Mouse (Mus musculus) monocyte, adult 5-6 weeks (primary cell): ENCODE measurements at regions not wholly inside any gene's neighbourhood (a gene's known extent, or its start where the extent isn't known, plus 50 kb on each side); places are given as distances from the start of the nearest gene placed in this dataset.
A peak's percentile ranks its signal among the peaks of the same experiment; 100 is the strongest.
"Not testable (repeated sequence)": the region's sequence is repeated elsewhere in the genome, so short reads cannot be mapped to it uniquely, and the experiment has no call there.

Source experiments
- ATAC-seq: fragments of 153-309, 156-312 bp; replicated peaks from 2 replicates; pipeline ENCODE4 v1.8.0; 2017; ENCODE audit warnings: mild to moderate bottlenecking; ENCODE audit not compliant: low TSS enrichment, insufficient number of reproducible peaks, severe bottlenecking, poor library complexity, low FRiP score

GRCm38 (mm10) chr10:120667678-120668031, 191.4 kb upstream of the Hmga2 start:
- not testable (repeated sequence) for ATAC-seq

- ATAC-seq: no peak
Observed at GRCm38 (mm10) chr10:120666985-120667677, 190.9 kb upstream of the Hmga2 start.

DNA sequence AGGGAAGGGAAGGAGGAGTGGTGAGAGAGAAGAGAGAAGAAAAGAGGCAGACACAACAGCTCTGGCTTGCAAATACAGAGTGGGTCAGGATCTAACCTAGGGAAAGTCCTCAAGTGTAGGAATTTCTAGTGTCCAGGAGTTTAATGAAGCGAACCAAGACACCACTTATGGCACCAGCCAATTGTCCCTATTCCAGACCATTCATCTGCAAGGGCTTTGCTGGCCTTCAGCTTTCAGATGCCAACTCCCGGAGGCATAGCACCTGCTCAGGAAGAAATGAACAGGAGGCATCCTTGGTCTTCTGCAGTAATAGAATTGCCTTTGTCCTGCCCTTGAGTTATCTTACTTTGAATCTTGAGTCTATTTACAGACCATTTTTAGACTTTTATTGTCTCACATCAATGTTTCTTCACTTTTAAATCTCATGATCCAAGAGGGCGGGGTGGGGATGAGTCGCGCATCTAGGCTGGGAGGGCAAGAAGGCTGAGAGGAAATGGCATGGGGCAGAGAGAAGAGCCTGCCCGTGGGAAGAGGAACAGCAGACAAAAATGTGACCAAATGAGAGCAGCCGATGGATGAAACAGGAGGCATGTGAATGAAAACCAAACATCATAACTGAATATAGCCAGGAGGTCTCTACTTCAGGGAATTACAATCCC, 190.1 kb upstream of the Hmga2 start:
- no peak for ATAC-seq

GRCm38 (mm10) chr10:120665670-120666069, 189.4 kb upstream of the Hmga2 start:
- ATAC-seq: peak; percentile 47; the same call in 1 of the 2 replicates

DNA sequence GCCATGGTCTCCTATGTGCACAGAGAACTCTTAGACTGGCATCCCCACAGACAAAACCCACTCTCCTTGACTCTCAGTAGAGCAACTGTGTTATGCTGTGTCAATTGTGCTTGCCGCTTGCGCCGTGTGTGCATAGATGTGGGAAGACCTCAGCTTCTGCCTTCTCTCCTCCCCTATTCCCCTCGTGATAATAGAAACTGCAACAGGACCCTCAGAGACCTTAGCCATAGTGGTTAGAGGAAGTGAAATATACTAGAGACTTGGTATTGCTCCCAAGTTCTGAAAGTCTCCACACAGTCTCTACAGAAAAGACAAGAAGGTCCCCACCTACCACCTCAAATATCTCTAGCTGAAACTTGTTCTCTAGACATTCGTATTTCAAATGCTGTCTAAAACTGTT, 188.2 kb upstream of the Hmga2 start:
- no peak for ATAC-seq

DNA sequence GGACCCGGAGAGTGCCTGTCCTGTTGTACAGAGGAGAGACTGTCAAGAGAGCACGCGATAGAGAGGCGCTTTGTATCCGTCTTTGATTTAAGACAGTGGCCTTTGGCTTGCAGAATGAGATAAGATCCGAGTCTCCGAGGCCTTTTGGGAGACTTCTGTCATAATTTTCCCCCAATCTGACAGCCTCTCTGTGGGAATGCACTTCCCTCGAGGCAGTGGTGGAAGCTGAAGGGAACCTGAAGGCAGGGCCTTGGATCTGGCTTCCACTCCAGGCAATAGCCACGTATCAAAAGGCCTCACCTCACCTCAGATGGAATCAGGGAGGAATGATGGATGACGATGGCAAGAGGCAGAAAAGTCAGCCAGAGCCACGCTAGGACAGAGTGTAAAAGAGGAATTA, 187.1 kb upstream of the Hmga2 start:
- ATAC-seq: no peak

DNA sequence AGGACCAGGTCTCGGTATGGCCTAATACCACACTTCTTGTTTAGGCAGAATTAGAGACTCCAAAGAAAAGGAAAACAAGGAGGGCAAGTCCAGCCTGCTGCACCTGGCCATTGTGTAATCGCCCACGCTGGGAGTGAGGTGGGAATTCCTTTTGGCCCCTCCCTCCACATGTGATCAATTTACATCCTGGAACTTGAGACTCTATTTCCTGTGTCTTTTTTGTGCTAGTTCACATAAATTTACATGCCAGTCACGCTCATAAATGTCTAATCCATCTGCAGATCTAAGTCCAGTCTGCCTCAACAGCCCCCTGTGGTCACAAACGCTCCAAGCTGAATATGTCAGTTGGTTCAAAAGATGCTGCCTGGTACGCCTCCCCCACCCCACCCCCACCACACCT, 184.2 kb upstream of the Hmga2 start:
- ATAC-seq: no peak

- ATAC-seq: no peak
Observed at GRCm38 (mm10) chr10:120655238-120655931, 179.1 kb upstream of the Hmga2 start.

- no peak for ATAC-seq
Observed at GRCm38 (mm10) chr10:120652525-120653215, 176.4 kb upstream of the Hmga2 start.

GRCm38 (mm10) chr10:120651845-120652244, 175.6 kb upstream of the Hmga2 start:
- ATAC-seq: peak; percentile 56

- ATAC-seq: no peak
Observed at GRCm38 (mm10) chr10:120650336-120650735, 174.1 kb upstream of the Hmga2 start.

DNA sequence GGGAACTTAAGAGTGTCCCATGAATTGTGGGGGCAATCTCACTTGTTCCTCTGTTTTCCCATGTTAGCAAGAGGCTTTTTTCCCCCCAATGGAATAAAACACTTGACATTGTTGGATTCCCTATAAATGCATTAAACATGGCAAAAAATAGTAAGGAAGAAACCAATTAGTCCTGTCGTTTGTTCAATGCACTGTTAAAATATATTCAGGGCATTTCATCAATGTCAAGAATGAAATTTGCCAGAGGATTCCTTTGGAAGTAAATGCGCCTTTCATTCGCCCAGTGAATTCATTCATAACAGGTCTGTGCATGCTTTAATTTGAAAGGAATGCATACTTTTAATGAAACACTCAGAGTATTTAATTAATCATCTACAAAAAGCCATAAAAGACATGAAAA, 172.5 kb upstream of the Hmga2 start:
- ATAC-seq: no peak

- no peak for ATAC-seq
Observed at GRCm38 (mm10) chr10:120648031-120648430, 171.8 kb upstream of the Hmga2 start.

GRCm38 (mm10) chr10:120647323-120647722, 171.1 kb upstream of the Hmga2 start:
- no peak for ATAC-seq

GRCm38 (mm10) chr10:120646862-120647311, 170.6 kb upstream of the Hmga2 start:
- no peak for ATAC-seq

- ATAC-seq: no peak
Observed at GRCm38 (mm10) chr10:120640847-120641246, 164.6 kb upstream of the Hmga2 start.

- ATAC-seq: no peak
Observed at GRCm38 (mm10) chr10:120638316-120638715, 162.0 kb upstream of the Hmga2 start.

- ATAC-seq: peak; percentile 67
Observed at GRCm38 (mm10) chr10:120635818-120636543, 159.7 kb upstream of the Hmga2 start.

- ATAC-seq: no peak
Observed at GRCm38 (mm10) chr10:120635194-120635593, 158.9 kb upstream of the Hmga2 start.
